Mouse (Mus musculus): Measurements from ENCODE around the gene Pitpnm1.
"Not testable (repeated sequence)": the region's sequence is repeated elsewhere in the genome, so short reads cannot be mapped to it uniquely, and the experiment has no call there.

Gene Pitpnm1

GRCm38 (mm10) chr19:4119716-4120487 is 20.1 kb downstream of the Pitpnm1 start:
- no peak for DNase-seq (ENCODE audit: low spot score)

GRCm38 (mm10) chr19:4120496-4120895 is 20.7 kb downstream of the Pitpnm1 start:
- no peak for DNase-seq (ENCODE audit: low spot score)

GRCm38 (mm10) chr19:4121097-4121805 is 21.5 kb downstream of the Pitpnm1 start:
- DNase-seq (ENCODE audit: low spot score), result peak; percentile 97

GRCm38 (mm10) chr19:4121896-4122295 is 22.1 kb downstream of the Pitpnm1 start:
- not testable (repeated sequence) for DNase-seq (ENCODE audit: low spot score)

DNA sequence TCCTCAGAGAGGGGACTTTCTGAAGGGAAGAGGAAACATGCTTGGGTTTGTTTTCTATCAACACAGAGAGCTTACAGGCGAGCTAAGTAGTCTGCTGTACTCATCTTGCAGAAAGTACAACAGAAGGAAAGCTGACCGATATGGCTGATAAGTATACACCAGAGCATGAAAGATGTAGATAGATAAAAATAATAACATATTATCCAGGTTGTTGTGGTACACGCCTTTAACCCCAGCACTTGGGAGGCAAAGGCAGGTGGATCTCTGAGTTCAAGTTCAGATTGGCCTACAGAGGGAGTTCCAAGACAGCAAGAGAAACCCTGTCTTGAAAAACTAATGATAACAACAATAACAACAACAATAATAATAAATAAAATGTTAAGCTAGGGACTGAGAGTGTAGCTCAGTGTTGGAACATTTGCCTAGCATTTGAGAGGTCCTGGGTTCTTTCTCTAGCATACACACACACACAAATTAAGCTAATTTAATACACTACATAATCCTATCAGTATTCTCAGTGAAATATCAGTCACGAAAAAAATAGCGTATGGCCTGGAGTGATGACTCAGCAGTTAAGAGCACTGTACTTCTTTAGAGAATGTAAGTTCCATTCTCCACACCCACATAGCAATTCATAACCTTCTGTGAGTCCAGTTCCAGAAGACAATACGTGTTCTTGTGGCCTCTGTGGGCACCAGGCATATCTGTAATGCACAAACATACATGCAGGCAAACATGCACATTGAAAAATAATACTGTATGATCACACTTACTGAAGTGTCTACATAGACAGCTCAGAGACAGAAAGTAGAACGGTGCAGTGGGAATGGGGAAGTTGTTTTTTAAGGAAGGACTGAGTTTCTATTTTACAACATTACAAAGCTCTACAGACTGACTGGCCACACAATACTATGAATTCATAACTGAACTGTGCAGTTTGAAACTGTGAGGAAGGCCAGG is 22.9 kb downstream of the Pitpnm1 start:
- no peak for DNase-seq (ENCODE audit: low spot score)

DNA sequence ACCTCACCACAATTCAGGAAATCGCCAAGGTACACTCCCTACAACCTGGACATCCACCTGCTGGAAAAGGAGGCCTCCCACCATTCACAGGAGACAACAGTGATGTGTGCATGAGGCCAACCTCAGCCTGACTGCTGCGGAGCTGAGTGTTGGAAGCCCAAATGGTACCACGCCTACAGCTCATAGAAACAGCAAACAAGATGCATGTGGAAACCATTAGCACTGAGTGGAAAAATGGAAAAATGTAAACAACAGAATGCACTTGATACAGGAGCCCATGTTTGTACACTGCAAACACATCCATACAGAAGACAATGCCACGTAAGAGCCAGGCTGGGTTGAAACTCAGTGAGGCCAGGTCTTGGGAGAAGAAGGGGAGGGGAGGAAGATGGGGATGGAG is 24.6 kb downstream of the Pitpnm1 start:
- no peak for DNase-seq (ENCODE audit: low spot score)

DNA sequence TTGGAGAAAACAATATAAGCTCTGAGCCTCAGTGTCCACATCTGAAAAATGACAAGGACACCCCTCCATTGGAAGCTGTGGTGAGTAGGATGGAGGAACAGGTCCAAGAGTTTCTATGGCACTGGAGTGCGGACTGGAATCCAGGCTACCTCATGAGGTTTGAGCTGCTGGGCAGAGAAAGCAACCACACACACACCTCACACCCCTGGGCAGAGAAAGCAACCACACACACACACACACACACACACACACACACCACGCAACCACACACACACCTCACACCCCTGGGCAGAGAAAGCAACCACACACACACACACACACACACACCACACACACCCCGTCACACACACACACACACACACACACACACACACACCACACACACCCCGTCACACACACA is 25.5 kb downstream of the Pitpnm1 start:
- not testable (repeated sequence) for DNase-seq (ENCODE audit: low spot score)

GRCm38 (mm10) chr19:4125741-4126696 is 26.2 kb downstream of the Pitpnm1 start, which contains the start of gene Aip:
Aip (minus strand) TSS chr19:4125858.
- DNase-seq (ENCODE audit: low spot score), result peak; percentile 93

DNA sequence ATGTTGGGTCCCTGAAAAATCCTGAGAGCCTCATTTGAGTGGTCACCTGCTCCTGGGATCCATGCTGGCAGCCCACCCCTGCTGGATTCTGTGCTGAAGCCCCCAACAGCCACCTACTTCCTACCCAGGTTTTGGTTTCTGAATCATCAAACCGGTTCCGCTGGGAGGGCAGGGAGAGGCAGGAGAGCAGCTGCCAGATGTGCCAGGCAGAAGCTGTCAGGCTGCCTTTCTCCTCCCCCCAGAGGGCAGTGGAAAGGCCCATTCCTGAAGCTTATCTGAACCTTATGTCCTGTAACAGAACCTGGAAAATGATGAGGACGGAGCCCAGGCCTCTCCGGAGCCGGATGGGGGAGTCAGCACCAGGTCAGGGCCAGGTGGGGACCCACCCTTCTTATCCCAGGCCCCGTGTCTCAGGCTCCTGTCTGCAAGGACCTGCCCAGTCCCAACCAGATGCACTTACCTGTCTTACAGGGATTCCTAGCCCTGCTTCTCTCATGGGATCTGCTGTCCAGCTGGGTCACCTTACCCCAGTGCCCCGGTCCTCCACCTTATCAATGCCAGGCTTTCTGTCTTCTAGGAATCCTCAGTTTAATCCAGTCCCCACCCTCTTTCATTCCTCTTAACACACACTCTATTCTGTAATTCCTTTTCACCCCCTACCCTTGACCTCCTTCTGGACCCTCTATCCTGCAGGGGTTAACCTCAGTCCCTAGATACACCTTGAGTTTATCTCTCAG is 27.1 kb downstream of the Pitpnm1 start:
- no peak for DNase-seq (ENCODE audit: low spot score)

DNA sequence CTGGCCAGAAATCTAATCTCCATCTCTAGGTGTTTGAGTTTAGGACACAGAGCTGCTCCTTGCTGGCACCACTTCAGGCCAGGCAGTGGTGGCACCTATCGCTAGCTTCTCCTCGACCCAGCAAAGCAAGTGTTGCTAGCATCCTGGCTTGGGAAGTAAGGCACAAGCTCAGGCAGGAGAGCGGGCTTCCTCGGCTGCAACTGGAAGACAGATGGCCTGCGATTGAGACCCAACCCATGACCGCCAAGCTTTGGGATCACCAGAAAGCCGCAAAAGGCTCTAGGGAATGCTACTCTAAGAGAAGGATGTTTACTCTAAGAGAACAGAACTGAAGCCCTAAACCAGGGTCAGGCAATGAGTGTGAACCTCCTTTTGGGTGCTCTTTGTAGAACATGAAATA is 29.7 kb downstream of the Pitpnm1 start:
- DNase-seq (ENCODE audit: low spot score), result no peak

GRCm38 (mm10) chr19:4130106-4130505 is 30.3 kb downstream of the Pitpnm1 start:
- DNase-seq (ENCODE audit: low spot score), result no peak

- DNase-seq (ENCODE audit: low spot score), result no peak
Observed at GRCm38 (mm10) chr19:4131075-4131474, 31.3 kb downstream of the Pitpnm1 start.

GRCm38 (mm10) chr19:4131768-4132167 is 32.0 kb downstream of the Pitpnm1 start:
- DNase-seq (ENCODE audit: low spot score), result no peak

DNA sequence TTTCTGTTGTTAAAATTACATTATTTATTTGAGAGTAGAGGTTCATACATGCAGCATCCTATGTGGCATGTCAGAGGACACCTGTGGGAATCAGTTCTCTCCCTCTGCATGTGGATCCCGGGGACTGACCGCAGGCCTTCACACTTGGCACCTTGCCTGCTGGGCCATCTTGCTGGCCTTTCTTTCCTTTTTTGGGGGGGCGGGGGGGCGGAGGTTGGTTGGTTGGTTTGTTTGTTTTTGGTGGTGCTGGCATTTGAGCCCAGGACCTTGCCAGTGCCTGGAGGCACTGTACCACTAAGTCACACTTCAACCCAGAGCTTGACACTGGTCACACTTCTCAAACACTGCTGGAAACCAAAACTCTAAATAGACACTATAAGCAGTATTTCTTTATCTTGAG is 34.6 kb downstream of the Pitpnm1 start:
- no peak for DNase-seq (ENCODE audit: low spot score)

GRCm38 (mm10) chr19:4135229-4135962 is 35.6 kb downstream of the Pitpnm1 start:
- DNase-seq (ENCODE audit: low spot score), result not testable (repeated sequence)

DNA sequence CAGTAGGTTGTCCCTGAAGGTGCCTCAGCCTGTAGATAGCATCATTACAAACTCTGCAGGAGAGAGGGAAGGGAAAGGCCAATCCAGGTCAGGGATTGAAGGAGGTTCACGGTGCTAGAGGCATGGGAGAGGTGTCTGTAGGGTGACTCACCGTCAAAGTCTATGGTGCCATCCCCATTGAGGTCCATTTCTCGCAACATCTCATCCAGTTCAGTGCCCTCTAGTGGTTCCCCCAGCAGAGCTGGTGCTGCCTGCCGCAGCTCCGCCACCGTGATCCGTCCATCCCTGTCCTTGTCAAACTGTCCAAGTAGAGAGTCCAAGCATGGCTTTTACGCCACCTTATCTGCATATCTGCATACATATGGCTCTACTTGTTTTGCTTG is 36.2 kb downstream of the Pitpnm1 start:
- DNase-seq (ENCODE audit: low spot score), result not testable (repeated sequence)

DNA sequence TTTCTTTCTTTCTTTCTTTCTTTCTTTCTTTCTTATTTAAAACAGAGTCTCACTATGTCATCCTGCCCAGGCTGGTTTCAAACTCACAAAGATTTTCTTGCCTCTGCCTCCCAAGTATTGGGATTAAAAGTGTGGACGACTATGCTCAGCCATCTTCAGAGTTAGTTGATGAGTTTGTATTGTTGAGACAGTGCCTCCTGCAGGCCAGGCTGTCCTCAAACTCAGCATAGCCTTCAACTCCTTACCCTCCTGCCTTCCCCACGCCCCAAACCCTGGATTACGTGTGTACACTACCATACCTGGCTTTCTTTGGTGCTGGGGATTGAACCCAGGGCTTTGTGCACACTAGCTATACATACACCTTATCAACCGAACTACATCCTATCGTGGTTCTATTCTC is 36.7 kb downstream of the Pitpnm1 start:
- DNase-seq (ENCODE audit: low spot score), result no peak

DNA sequence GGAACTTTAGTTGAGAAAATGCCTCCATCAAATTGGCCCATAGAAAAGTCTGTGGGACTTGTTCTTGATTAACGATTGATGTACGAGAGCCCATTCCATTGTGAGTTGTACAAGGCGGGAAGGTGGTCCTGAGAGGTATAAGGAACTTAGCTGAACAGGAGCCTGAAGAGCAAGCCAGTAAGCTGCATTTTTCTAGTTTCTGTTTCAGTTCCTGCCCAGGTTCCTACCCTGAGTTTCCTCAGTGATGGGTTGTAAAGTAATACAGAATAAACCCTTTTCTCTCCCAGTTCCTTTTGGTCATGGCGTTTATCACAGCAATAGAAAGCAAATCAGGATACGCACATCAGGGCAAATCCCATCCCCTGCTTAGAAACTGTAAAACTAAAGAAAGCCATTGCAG is 38.1 kb downstream of the Pitpnm1 start:
- no peak for DNase-seq (ENCODE audit: low spot score)

DNA sequence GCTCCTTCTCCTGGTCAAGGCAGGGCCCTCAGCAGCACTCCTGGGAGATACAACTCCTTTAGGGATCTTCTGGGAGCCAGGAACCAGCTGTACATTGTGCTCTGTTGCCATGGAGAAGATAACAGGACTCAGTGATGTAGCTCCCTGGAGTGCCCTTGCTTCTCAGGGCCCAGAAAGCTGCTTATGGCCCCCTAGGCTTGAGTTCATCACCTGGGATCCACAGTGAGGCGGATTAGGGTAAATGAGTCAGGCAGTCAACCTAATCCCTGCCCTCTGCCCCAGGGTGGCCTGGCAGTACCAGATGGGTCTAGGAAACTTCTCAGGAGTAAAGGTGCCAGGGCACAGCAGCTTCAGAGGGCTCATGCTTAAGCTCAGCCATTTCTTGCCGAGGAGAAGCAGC is 39.6 kb downstream of the Pitpnm1 start, which contains the start of gene Gpr152:
TSS of gene Gpr152 (plus strand) at position 342 of the 400 bp plus-strand sequence.
- no peak for DNase-seq (ENCODE audit: low spot score)

DNA sequence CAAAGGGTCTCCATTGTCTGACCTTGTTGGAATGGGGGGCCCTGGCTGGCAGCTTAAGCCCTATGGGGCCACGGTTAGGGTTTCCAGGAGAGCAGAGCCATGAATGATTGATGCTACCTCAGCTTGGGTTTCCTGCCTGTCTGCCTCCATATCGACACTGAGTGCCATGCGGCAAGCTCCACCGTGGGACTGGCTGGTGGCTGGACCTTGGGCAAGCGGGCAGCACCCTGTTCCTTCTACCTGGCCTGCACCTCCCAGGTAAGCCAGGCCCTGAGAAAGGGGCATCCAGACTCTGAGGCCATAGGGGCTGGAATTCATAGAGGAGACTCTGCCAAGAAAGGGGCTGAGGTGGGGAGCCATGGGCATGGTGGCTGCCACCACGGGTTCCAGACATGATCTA is 40.3 kb downstream of the Pitpnm1 start:
- DNase-seq (ENCODE audit: low spot score), result no peak
